Mouse (Mus musculus) activated CD4-positive, CD25-positive, alpha-beta regulatory T cell, adult 9 weeks (primary cell): Measurements from ENCODE around the gene Arhgef38. TPM values are rescaled to one million over a fixed set of nuclear protein-coding genes. Genes with fewer than 3 reads are reported as not detected.

ENCODE experiments used
- polyA plus RNA-seq: library from polyadenylated mRNA; unstranded; fragments of 100-300 nt; shearing (Covaris generic); gene quantifications from one replicate; pipeline ENCODE4 v1.2.1, GENCODE M21; 2017

The Arhgef38 gene
- polyA plus RNA-seq = not detected

DNA sequence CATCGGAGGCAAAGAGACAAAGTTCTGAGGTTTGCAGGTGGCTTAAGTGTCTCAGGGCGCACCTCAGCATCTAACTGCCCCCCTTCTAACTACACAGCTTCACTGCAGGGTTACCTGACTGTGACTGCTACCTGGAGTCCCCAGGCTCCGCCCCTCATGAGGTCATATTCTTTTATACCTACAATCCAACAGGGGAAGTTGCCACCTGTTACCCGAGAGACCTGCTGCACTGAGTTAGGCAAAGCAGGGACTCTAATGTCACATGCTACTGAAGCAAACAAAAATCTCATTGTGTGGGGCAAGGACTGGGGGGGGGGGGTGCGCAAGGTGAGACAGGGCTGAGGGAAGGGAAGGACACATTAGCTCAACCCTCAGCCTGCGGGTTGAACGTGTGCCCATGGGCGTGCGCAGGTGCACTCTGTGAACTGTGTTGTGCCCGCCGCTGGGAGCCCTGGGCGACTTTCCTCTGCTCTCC lies at the start of gene Arhgef38:
Gene Arhgef38 (minus strand): TSS at position 129 of the 475 bp plus-strand sequence.

GRCm38 (mm10) chr3:133091664-133092273 lies 143.0 kb downstream of the Arhgef38 start, which contains the start of the genes Ints12 and Gstcd:
Gene Ints12, plus strand, starts transcription at chr3:133091840.
Gene Gstcd, minus strand, starts transcription at chr3:133092033.

Other genes starting within 250 kb of the Arhgef38 start
- 24.7 TPM for gene Ints12, start 143.1 kb downstream of the Arhgef38 start, polyA plus RNA-seq
- 3.4 TPM for gene Gstcd, start 142.9 kb downstream of the Arhgef38 start, polyA plus RNA-seq
- 22.7 TPM for gene Ppa2, start 75.2 kb upstream of the Arhgef38 start, polyA plus RNA-seq